Mouse (Mus musculus) brain, embryonic 14.5 days (tissue): ENCODE data around the gene Zfp385b.

Experiments used
- CTCF ChIP-seq: fragments of 200-500 bp; IDR thresholded peaks from 2 replicates; pipeline ENCODE4 v1.5.1; 2012; ENCODE audit warnings: inconsistent platforms, mild to moderate bottlenecking, moderate library complexity, borderline replicate concordance; ENCODE audit not compliant: insufficient read depth, insufficient read length; ENCODE audit errors: extremely low read depth
- POLR2A ChIP-seq: fragments of 200-500 bp; IDR thresholded peaks from 2 replicates; pipeline ENCODE4 v1.6.1; 2012; ENCODE audit warnings: mild to moderate bottlenecking, inconsistent platforms, borderline replicate concordance; ENCODE audit not compliant: poor library complexity, insufficient read depth, insufficient read length, severe bottlenecking; ENCODE audit errors: extremely low read depth

- TF ChIP-seq CTCF (no peak), POLR2A (no peak)
These were observed 187.8 kb downstream of the Zfp385b start for GRCm38 (mm10) chr2:77631606-77632005.
